Mouse (Mus musculus) duodenum, adult 2 months (tissue): Measurements from ENCODE around the gene Eif2ak1. TPM values are rescaled to one million over a fixed set of nuclear protein-coding genes. Genes with fewer than 3 reads are reported as not detected.

ENCODE experiments used
- polyA plus RNA-seq: library from polyadenylated mRNA; depleted of rRNA; stranded (reverse); fragments of >200 nt; gene quantifications from 2 replicates; pipeline ENCODE4 v1.2.3, GENCODE M21; 2012; ENCODE audit warnings: low replicate concordance; rRNA removed

Eif2ak1 gene
- 14.8 and 31.2 TPM in 2 replicates for polyA plus RNA-seq

DNA sequence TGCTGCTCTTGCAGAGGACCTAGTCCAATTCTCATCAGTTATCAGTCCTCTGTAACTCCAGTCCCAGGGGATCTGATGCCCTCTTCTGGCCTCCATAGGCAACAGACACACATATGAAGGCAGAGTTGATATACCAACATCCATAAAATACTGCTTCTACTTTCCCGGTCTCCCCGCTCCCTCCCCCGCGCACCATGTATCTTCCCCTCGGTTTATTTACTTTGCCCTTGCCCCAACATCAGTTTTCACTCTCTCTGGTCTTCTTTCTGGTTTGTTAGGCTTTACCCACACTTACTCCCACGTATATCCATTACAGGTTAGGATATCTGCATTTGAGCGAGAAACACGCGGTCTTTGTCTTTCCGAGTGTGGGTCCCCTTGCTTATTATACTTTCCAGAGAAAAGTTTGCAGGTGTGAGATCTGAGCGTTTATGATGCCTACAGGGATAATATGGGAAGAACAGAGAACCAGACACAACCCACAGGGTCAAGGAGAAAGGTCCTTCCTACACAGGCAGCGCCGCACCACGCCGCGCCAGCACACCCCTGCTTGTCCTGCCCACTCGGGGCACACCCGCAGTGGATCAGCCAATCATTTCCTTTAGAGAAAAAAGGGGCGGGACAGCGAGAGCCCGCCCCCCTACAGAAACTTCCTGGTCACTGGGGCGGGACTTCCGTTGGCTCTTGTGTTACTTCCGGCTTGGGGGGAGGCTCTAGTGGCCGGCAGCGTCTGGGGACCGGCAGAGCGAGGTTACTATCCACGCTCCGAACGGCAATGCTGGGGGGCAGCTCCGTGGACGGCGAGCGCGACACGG lies at the start of gene Eif2ak1:
TSS of gene Eif2ak1 (plus strand) at position 673 of the 815 bp plus-strand sequence.

DNA sequence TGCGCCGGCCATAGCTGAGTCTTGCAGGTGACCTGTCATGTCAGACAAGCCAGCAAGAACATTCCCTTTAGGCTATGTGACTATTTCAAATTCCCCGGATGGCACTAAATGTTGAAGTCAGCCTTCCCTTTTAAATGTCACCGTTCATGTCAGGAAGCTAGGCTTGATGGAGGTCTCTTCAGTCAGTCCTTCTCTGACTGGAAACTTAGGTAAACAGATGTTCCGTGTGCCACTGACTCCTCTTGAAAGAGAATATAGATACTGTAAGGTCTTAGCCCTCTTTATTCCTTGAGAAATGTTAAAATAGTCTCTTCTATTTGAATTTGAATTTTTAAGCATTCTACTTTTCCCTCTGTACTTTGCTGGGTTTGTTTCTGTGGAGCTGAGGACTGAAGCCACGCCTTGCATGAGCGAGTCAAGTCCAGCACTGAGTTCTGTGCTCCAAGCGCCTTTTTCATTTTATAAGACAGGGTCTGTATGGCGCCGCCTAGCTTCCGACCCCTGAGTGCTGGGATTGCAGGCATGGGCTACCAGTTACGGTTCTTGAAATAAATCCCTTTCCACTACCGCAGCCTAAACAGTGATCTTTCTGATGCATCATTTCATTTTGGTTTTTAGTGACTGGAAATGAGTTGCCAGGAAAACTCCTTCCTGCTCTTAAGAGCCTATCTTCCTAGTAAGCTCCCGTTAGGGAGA lies 80.2 kb downstream of the Eif2ak1 start, which contains the start of gene Ankrd61:
TSS of gene Ankrd61 (minus strand) at position 51 of the 696 bp plus-strand sequence.

DNA sequence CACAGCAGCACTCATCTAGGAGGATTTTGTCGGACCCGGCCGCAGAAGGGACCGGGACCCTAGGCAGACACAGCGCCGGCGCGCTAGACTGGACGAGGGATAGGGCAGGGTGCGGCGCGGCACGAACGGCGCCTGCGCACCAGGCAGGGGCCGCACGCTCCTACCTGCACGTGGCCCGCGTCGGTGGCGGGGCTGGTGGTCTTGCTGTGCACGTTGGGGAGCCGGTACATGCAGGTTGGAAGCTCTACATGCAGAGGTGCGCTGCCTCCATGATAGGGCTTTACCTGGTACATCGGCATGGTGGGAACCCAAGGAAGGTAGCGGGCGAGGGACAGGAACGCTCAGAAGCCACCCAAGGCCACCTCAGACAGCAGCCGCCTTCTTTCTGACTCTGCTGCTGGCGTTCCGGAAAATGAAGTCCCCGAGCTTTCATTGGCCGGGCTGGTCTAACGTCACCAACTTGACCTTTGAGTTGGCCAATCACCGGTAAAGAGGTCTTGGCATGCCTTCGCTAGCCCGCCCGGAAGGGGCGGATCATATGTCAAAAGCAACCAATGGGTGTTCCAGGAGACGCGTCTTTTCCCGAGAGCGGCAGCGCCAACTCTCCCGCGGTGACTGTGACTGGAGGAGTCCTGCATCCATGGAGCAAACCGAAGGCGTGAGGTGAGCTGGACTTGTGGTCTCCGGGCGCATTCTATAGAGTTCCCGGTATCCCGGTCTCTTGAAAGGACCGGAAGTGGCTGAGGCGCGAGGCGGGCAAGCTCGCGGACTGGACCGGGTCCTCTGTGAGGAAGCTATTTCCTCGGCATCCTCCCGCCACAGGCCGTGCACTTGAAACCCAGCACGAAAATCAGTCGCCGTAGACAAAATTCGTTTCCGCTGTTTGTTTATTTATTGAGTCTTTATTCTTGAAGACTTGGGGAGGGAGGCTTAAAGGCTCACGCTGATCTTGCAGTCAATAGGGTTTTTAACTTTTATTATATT lies 92.1 kb downstream of the Eif2ak1 start, which contains the start of the genes Aimp2 and Pms2:
TSS of gene Aimp2 (minus strand) at position 431 of the 984 bp plus-strand sequence.
TSS of gene Pms2 (plus strand) at position 548 of the 984 bp plus-strand sequence.

DNA sequence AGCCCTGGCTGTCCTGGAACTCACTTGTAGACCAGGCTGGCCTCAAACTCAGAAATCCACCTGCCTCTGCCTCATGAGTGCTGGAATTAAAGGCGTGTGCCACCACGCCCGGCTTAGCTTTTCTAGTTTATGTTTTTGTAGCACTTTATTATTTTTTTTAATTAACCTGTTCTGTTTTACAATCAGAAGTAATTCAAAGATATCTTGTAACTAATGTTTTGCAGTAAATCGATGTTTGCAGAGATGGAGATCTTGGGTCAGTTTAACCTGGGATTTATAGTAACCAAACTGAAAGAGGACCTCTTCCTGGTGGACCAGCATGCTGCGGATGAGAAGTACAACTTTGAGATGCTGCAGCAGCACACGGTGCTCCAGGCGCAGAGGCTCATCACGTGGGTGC lies 110.3 kb downstream of the Eif2ak1 start, which contains the start of gene Gm42421:
TSS of gene Gm42421 (plus strand) at position 301 of the 400 bp plus-strand sequence.

DNA sequence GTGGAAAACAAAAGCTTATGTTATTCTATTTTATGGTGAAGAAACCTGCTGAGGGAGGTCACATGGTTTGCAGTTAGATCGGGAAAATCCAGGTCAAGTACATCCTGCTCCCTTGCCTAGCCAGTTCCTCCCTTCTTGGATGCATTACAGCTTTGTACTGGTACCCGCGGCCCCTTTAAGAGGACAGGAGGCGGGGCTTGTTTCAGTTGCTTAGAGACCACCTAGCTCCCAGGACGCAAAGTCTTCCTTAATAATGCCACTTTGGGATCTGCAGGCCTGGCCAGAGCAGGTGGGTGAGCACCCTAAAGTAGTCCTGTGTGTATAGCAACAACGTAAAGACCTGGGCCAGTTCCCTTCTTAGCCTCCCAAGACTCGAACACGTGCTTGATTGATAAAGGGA lies 115.2 kb downstream of the Eif2ak1 start, which contains the start of gene Rsph10b:
TSS of gene Rsph10b (plus strand) at position 205 of the 400 bp plus-strand sequence.

Other genes with a start within 250 kb of the Eif2ak1 start
- gene Cyth3, start 195.3 kb upstream of the Eif2ak1 start, polyA plus RNA-seq, result 6.5 and 7.3 TPM in 2 replicates
- gene Usp42, start 85.5 kb upstream of the Eif2ak1 start, polyA plus RNA-seq, result 4.4 and 5.0 TPM in 2 replicates
- 0.11 TPM in 1 of 2 replicates, not detected in the other for gene Ankrd61, start 79.9 kb downstream of the Eif2ak1 start, polyA plus RNA-seq
- 47.8 and 60.5 TPM in 2 replicates for gene Aimp2, start 92.1 kb downstream of the Eif2ak1 start, polyA plus RNA-seq
- 0.62 and 0.85 TPM in 2 replicates for gene Pms2, start 92.2 kb downstream of the Eif2ak1 start, polyA plus RNA-seq
- gene Gm42421, start 110.4 kb downstream of the Eif2ak1 start, polyA plus RNA-seq, result not detected in 2 replicates
- gene Rsph10b, start 115.2 kb downstream of the Eif2ak1 start, polyA plus RNA-seq, result not detected in 2 replicates
- 3.2 and 4.4 TPM in 2 replicates for gene Ccz1, start 197.1 kb downstream of the Eif2ak1 start, polyA plus RNA-seq
- 0.43 and 3.4 TPM in 2 replicates for gene Ocm, start 208.9 kb downstream of the Eif2ak1 start, polyA plus RNA-seq